Mouse (Mus musculus): ENCODE data around the gene Slc38a3.

DNA sequence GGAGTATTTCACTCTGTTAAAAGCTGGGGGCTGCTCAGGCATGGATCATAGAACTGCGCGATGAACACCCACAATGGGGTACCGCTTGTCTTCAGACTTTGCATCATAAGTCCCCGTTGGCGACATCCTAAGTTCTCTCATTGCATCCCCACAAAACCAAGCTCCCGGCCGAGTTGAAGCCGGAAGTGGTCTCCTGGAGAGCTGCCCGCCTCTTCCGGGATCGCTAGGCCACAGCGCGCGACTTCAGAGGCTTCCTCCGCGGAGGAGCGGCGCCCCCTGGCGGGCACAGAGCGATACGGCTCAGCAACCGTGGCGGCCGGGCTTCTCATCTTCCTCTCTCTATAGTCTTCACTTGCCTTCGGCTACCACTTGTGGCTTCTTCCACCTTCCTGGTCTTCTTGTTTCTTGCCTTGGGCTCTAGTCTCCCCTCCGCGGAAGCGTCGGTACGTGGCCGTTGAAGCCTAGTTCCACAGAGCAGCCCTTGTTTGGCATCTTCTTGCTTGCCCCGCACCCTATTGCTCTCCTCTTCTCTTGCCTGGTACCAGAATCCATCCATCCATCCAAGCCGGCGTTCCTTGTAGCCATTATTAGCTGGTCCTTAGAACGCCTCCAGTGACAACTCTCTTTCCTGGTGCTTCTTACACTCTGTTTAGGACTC is 24.7 kb downstream of the Slc38a3 start:
- TF ChIP-seq CTCF (IDR thresholded peaks at IDR 0.05) = peak; percentile 98
- peak; percentile 33; the same call in 1 of the 2 replicates for TF ChIP-seq EP300 (IDR thresholded peaks at IDR 0.05)
